Mouse (Mus musculus) myocyte (in vitro differentiated cells): ENCODE measurements around the gene Gm9913.

Experiments
- CEBPB ChIP-seq: IDR thresholded peaks from 2 replicates; pipeline ENCODE4 v1.6.1; 2011; ENCODE audit warnings: mild to moderate bottlenecking, moderate library complexity; ENCODE audit not compliant: poor library complexity, insufficient read depth, severe bottlenecking
- E2F4 ChIP-seq: IDR thresholded peaks from one replicate; pipeline ENCODE4 v1.6.1; 2011; ENCODE audit warnings: mild to moderate bottlenecking, control low read depth, moderate library complexity; ENCODE audit not compliant: insufficient read depth
- POLR2A ChIP-seq: IDR thresholded peaks from one replicate; pipeline ENCODE4 v1.6.1; 2011; ENCODE audit warnings: low read depth, mild to moderate bottlenecking, control low read depth, moderate library complexity; ENCODE audit not compliant: insufficient read length
- POLR2AphosphoS2 ChIP-seq: IDR thresholded peaks from one replicate; pipeline ENCODE4 v1.6.1; 2011; ENCODE audit warnings: low read depth, control low read depth; ENCODE audit not compliant: insufficient read length
- TCF12 ChIP-seq: IDR thresholded peaks from one replicate; pipeline ENCODE4 v1.6.1; 2011; ENCODE audit warnings: mild to moderate bottlenecking, control low read depth; ENCODE audit not compliant: poor library complexity, insufficient read depth, severe bottlenecking
- TCF3 ChIP-seq: IDR thresholded peaks from one replicate; pipeline ENCODE4 v1.6.1; 2011; ENCODE audit warnings: low read depth, control low read depth; ENCODE audit not compliant: insufficient read length
- USF1 ChIP-seq: IDR thresholded peaks from one replicate; pipeline ENCODE4 v1.6.1; 2011; ENCODE audit warnings: low read depth, mild to moderate bottlenecking, control low read depth, moderate library complexity

DNA sequence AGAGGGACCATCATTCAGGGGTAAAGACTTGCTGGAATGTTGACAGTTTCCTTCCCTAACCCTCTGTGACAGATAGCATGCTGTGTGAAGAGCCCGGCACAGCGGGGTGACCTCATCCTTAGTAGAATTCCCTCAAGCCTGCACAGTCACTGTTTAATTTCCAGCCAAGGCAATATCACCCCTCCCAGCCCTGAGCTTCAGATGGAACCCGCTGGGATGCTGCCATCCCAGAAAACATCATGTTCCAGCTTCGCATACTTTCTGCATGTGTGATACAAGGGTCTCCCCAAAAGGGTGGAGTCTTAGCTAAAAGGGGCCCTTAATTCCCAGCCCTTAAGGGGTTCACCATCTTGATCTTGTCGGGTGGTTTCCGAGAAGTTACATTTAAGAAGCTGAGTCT is 25.8 kb downstream of the Gm9913 start:
- TF ChIP-seq TCF3 (no peak), POLR2A (no peak), POLR2AphosphoS2 (no peak), E2F4 (no peak), USF1 (no peak), CEBPB (no peak), TCF12 (no peak)
